Mouse (Mus musculus): Measurements from ENCODE around the gene Tom1l2. TPM values are rescaled to one million over a fixed set of nuclear protein-coding genes. Genes with fewer than 3 reads are reported as not detected.
A peak's percentile ranks its signal among the peaks of the same experiment; 100 is the strongest.

Gene Tom1l2
- polyA plus RNA-seq, 1 experiment from 2014 or later = 71.4 TPM

DNA sequence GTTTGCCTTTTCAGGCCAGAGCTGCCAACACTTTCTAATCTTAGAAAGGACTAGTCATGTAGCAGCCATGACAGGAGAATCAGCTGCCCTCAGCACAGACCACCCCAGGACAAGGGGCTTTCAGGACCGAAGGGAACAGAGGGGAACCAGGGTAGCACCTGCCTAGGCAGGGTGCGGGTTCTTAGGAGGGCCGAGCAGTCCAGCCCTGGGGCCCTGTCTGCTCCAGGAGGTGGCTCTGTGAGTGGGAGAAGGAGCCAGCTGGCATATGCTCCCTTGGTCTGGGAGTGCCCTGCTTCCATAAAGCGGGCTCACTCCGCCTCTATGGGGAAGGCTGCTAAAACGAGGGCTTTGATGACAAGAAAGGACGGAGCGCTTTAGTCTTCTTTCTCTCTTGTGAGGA, 119.5 kb downstream of the Tom1l2 start:
- Histone ChIP-seq H3K27ac (replicated peaks) (0 out of 2 replicates have a peak overlapping the region, but pooled peaks have one; percentile 10), H3K4me1 (replicated peaks) (peaks cover 9% of the 10 kb centered on the region; the same call in 1 of the 2 replicates), H3K27me3 (no peaks in the 10 kb centered on the region), H3K9ac (no peak overlapping the region), H3K4me3 (no peak overlapping the region), H3K4me2 (no peak overlapping the region), H3K36me3 (0 out of 2 replicates have a peak, but pooled peaks cover 10% of the 10 kb centered on the region), H3K9me3 (no peaks in the 10 kb centered on the region)
- no peak for ATAC-seq (ENCODE audit: low FRiP score, low read depth)
- WGBS = 46% methylated on average over 8 of the region's 8 CpGs

- ATAC-seq (ENCODE audit: low FRiP score, low read depth) = no peak
- H3K9me3 ChIP-seq = no peaks in the 10 kb centered on the region
- peaks cover 9% of the 10 kb centered on the region; the same call in 1 of the 2 replicates for H3K4me1 ChIP-seq (replicated peaks)
- WGBS = 78% methylated on average over 14 of the region's 14 CpGs
- no peak overlapping the region for H3K4me2 ChIP-seq
- no peak overlapping the region for H3K27ac ChIP-seq (replicated peaks)
- H3K9ac ChIP-seq = no peak overlapping the region
- 0 out of 2 replicates have a peak, but pooled peaks cover 10% of the 10 kb centered on the region for H3K36me3 ChIP-seq
- no peak overlapping the region for H3K4me3 ChIP-seq
- no peaks in the 10 kb centered on the region for H3K27me3 ChIP-seq
Observed at GRCm38 (mm10) chr11:60232441-60233058, 120.2 kb downstream of the Tom1l2 start.

DNA sequence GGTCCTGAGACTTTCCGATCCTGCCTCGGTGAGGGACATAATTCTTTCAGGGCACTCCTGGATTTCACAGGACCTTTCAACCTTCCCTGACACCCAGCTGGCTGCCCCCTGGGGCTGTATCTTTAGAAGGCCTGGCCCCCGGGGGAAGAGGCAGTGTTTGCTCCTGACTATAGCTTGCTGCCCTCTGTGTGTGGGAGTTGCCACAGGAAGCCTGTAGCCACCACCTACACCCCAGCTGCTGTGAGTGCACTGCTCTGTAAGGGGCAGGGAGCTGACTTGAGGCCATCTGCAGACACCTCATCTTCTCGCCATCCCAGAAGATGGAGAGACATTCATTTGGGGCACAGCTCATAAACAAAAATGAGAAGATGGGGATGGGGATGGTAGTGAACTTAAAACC, 120.8 kb downstream of the Tom1l2 start:
- WGBS = 41% methylated on average over 4 of the region's 4 CpGs
- Histone ChIP-seq H3K4me2 (no peak overlapping the region), H3K27ac (replicated peaks) (no peak overlapping the region), H3K36me3 (0 out of 2 replicates have a peak, but pooled peaks cover 10% of the 10 kb centered on the region), H3K9ac (no peak overlapping the region), H3K9me3 (no peaks in the 10 kb centered on the region), H3K4me3 (no peak overlapping the region), H3K27me3 (no peaks in the 10 kb centered on the region), H3K4me1 (replicated peaks) (peaks cover 9% of the 10 kb centered on the region; the same call in 1 of the 2 replicates)
- no peak for ATAC-seq (ENCODE audit: low FRiP score, low read depth)

- no peaks in the 10 kb centered on the region for H3K27me3 ChIP-seq
- 62% methylated on average over 3 of the region's 3 CpGs for WGBS
- H3K4me1 ChIP-seq (replicated peaks) = peaks cover 9% of the 10 kb centered on the region; the same call in 1 of the 2 replicates
- no peak overlapping the region for H3K9ac ChIP-seq
- H3K4me2 ChIP-seq = no peak overlapping the region
- no peak overlapping the region for H3K27ac ChIP-seq (replicated peaks)
- H3K4me3 ChIP-seq = no peak overlapping the region
- 0 out of 2 replicates have a peak, but pooled peaks have one; percentile 33 for ATAC-seq (ENCODE audit: low FRiP score, low read depth)
- H3K36me3 ChIP-seq = 0 out of 2 replicates have a peak, but pooled peaks cover 10% of the 10 kb centered on the region
- H3K9me3 ChIP-seq = no peaks in the 10 kb centered on the region
Observed at GRCm38 (mm10) chr11:60231326-60231725, 121.4 kb downstream of the Tom1l2 start.

DNA sequence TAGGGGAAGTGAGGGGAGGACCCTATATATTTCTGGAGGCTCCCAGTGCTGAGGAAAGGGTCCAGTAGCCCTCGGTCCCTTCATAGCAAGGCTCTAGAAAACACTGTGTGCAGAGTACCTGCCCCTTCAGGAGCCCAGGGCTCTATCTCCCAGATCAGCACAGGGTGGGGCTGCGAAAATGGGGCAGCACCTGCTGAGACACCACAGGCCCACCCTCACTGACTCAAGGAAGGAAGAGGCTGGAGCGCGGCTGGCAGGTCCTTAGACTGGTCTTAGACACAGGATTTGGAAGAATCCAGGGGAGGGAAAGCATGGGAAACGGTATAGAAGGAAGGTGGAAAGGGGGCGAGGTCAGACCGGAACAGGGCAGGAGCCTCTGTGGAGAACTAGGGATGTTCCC, 122.2 kb downstream of the Tom1l2 start:
- no peak for ATAC-seq (ENCODE audit: low FRiP score, low read depth)
- no peak overlapping the region for H3K4me2 ChIP-seq
- H3K9ac ChIP-seq = no peak overlapping the region
- H3K9me3 ChIP-seq = no peaks in the 10 kb centered on the region
- no peak overlapping the region for H3K4me3 ChIP-seq
- H3K36me3 ChIP-seq = 0 out of 2 replicates have a peak, but pooled peaks cover 3% of the 10 kb centered on the region
- WGBS = 89% methylated on average over 7 of the region's 7 CpGs
- H3K27me3 ChIP-seq = no peaks in the 10 kb centered on the region
- H3K27ac ChIP-seq (replicated peaks) = no peak overlapping the region
- H3K4me1 ChIP-seq (replicated peaks) = peaks cover 9% of the 10 kb centered on the region; the same call in 1 of the 2 replicates

- WGBS = 77% methylated on average over 13 of the region's 13 CpGs
- Histone ChIP-seq H3K27ac (replicated peaks) (no peak overlapping the region), H3K36me3 (0 out of 2 replicates have a peak, but pooled peaks cover 3% of the 10 kb centered on the region), H3K9me3 (no peaks in the 10 kb centered on the region), H3K4me3 (no peak overlapping the region), H3K4me1 (replicated peaks) (peaks cover 9% of the 10 kb centered on the region; the same call in 1 of the 2 replicates), H3K27me3 (no peaks in the 10 kb centered on the region), H3K4me2 (no peak overlapping the region), H3K9ac (no peak overlapping the region)
- no peak for ATAC-seq (ENCODE audit: low FRiP score, low read depth)
Observed at GRCm38 (mm10) chr11:60229821-60230220, 122.9 kb downstream of the Tom1l2 start.

DNA sequence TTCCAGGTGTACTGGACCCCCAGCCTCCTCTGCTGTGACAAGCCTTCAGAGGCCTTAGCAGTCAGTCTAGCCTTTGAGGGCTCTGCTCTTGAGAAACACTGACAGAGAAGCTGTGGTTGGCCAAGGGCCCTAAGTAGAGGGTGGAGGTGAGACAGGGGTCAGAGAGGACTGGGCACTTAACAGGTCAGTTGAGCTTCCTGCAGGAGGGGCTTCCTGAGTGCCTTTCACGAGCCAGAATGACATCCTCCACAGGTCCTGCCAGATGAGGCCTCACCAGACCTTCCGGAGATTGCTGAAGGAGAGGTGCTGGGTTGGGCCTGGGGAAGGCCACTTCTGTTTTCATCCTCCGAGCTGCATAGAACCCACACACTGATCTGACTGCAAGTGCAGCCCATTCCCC, 124.2 kb downstream of the Tom1l2 start:
- H3K4me3 ChIP-seq = no peak overlapping the region
- peaks cover 9% of the 10 kb centered on the region; the same call in 1 of the 2 replicates for H3K4me1 ChIP-seq (replicated peaks)
- 0 out of 2 replicates have a peak, but pooled peaks cover 3% of the 10 kb centered on the region for H3K36me3 ChIP-seq
- 83% methylated on average over 3 of the region's 3 CpGs for WGBS
- no peak overlapping the region for H3K27ac ChIP-seq (replicated peaks)
- H3K9ac ChIP-seq = no peak overlapping the region
- H3K4me2 ChIP-seq = no peak overlapping the region
- no peaks in the 10 kb centered on the region for H3K9me3 ChIP-seq
- no peaks in the 10 kb centered on the region for H3K27me3 ChIP-seq
- ATAC-seq (ENCODE audit: low FRiP score, low read depth) = no peak

DNA sequence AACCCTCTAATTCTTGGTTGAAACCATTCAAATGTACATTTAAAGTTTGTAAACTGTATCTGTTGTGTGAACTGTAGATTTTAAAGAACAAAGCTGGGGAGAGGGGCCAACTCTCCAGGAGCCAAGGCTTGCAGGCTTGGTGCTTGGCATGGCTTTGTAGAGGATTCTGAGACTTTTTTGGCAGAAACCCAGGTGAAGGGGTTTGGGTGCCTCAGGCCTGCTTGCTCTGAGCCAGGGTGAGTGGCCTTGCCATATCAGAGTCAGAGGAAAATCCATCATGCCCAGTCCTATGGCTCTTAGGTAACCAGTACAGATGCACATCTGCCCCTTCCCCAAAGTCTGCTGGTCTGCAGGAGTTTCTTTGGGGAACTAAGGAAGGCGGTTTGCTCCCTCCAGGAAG, 126.8 kb downstream of the Tom1l2 start:
- 0 out of 2 replicates have a peak, but pooled peaks cover 3% of the 10 kb centered on the region for H3K36me3 ChIP-seq
- ATAC-seq (ENCODE audit: low FRiP score, low read depth) = no peak
- H3K9me3 ChIP-seq = no peaks in the 10 kb centered on the region
- 71% methylated on average over 1 of the region's 1 CpGs for WGBS
- no peaks in the 10 kb centered on the region for H3K27me3 ChIP-seq
- peaks cover 16% of the 10 kb centered on the region for H3K4me1 ChIP-seq (replicated peaks)
- H3K9ac ChIP-seq = no peak overlapping the region
- H3K27ac ChIP-seq (replicated peaks) = no peak overlapping the region
- no peak overlapping the region for H3K4me2 ChIP-seq
- no peak overlapping the region for H3K4me3 ChIP-seq

DNA sequence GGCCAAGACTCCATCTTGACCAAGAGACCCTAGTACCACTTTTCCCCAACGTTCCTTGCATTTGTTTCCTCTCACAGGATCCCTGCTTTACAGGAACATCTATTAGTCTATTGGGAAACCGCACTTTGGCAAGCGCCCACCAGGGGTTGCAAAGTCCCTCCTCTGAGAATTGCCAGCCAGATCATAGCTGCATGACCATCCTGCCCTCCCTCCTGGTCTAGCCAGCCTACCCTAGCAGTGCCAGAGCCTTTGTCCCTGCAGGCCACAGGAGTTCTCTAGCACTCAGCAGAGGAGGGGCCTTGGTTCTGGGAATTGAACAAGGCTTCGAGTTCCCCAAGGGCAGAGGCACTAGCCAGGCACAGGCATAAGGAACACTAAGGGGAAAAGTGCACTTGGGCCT, 128.0 kb downstream of the Tom1l2 start:
- Histone ChIP-seq H3K4me3 (no peak overlapping the region), H3K27me3 (no peaks in the 10 kb centered on the region), H3K9me3 (no peaks in the 10 kb centered on the region), H3K36me3 (0 out of 2 replicates have a peak, but pooled peaks cover 3% of the 10 kb centered on the region), H3K9ac (no peak overlapping the region), H3K27ac (replicated peaks) (no peak overlapping the region), H3K4me2 (no peak overlapping the region), H3K4me1 (replicated peaks) (peaks cover 24% of the 10 kb centered on the region)
- ATAC-seq (ENCODE audit: low FRiP score, low read depth) = no peak
- WGBS = 48% methylated on average over 4 of the region's 4 CpGs

GRCm38 (mm10) chr11:60222469-60223236, 130.1 kb downstream of the Tom1l2 start, which contains the start of gene Srebf1:
Srebf1 (minus strand) TSS chr11:60222581.
- Histone ChIP-seq H3K27ac (replicated peaks) (peak within 1 kb of the TSS; percentile 70), H3K4me3 (peak within 1 kb of the TSS; percentile 32), H3K9ac (peak within 1 kb of the TSS; percentile 34), H3K4me1 (replicated peaks) (peaks cover 32% of the 10 kb centered on the region), H3K36me3 (no peaks in the 10 kb centered on the region), H3K9me3 (no peaks in the 10 kb centered on the region), H3K4me2 (peak within 1 kb of the TSS; percentile 75), H3K27me3 (no peaks in the 10 kb centered on the region)
- peak; percentile 81 for ATAC-seq (ENCODE audit: low FRiP score, low read depth)
- WGBS = 6% methylated on average over 46 of the region's 46 CpGs

- 53% methylated on average over 3 of the region's 3 CpGs for WGBS
- Histone ChIP-seq H3K27ac (replicated peaks) (peak overlapping the region; percentile 70), H3K27me3 (no peaks in the 10 kb centered on the region), H3K4me3 (peak overlapping the region; percentile 32; the same call in 1 of the 2 replicates), H3K36me3 (no peaks in the 10 kb centered on the region), H3K9ac (no peak overlapping the region), H3K4me1 (replicated peaks) (peaks cover 32% of the 10 kb centered on the region), H3K4me2 (peak overlapping the region; percentile 75), H3K9me3 (no peaks in the 10 kb centered on the region)
- no peak for ATAC-seq (ENCODE audit: low FRiP score, low read depth)
Observed at GRCm38 (mm10) chr11:60222085-60222468, 130.6 kb downstream of the Tom1l2 start.

- Histone ChIP-seq H3K4me3 (no peak overlapping the region), H3K4me1 (replicated peaks) (peaks cover 32% of the 10 kb centered on the region), H3K27me3 (no peaks in the 10 kb centered on the region), H3K9me3 (no peaks in the 10 kb centered on the region), H3K27ac (replicated peaks) (no peak overlapping the region), H3K4me2 (no peak overlapping the region), H3K9ac (no peak overlapping the region), H3K36me3 (no peaks in the 10 kb centered on the region)
- ATAC-seq (ENCODE audit: low FRiP score, low read depth) = no peak
- WGBS = 92% methylated on average over 6 of the region's 6 CpGs
Observed at GRCm38 (mm10) chr11:60221425-60221824, 131.3 kb downstream of the Tom1l2 start.

Data from hindbrain, embryonic 15.5 days (tissue).